9 mouse cellular contexts compared by ENCODE assay signal in genomic region chrX:73342941-73343735, GRCm38 (mm10). TPM values are rescaled to one million over a fixed set of nuclear protein-coding genes. Genes with fewer than 3 reads are reported as not detected.
DNase-seq lines count a peak whose midpoint lies in the region; ATAC-seq lines count a peak whose summit lies in the region.
"Had no signal": no experiment of that assay in that cellular context is flagged by ENCODE, and none has a peak within 500 bp of the region (broad histone marks: within the 10 kb centered on the region; RNA-seq: fewer than 3 reads in every experiment).

No protein-coding gene starts in this region.

- DNase-seq in ovary, postnatal 36 days (ENCODE audit: low spot score), result peak; percentile 26
- DNase-seq in ovary, postnatal 10 days (ENCODE audit: low spot score), result no peak
- peak; percentile 69 for DNase-seq in induced T-regulatory cell, adult 2 months (ENCODE audit: low read depth)
- peak; percentile 44 for DNase-seq in splenic B cell, adult 2 months (ENCODE audit: low read depth, low spot score)
- no peak for DNase-seq in left cerebral cortex, postnatal 25 days (ENCODE audit: low spot score in 2 of 2)

- intact Hi-C loops in left cerebral cortex, postnatal 25 days (cut with DNase I), result loop anchor here (5.0 kb wide), 2 partner anchors 116 to 149 kb away; partner anchors contain the start of gene F8a

- H3K4me2 ChIP-seq in forebrain, embryonic 12.5 days, result peak overlapping the region; percentile 60
- peak overlapping the region; percentile 58 for H3K4me2 ChIP-seq in lung, embryonic 16.5 days (ENCODE audit: low read depth, low read length)

- 27% methylated on average over 15 of the region's 15 CpGs for WGBS in forebrain, embryonic 12.5 days
- 23% methylated on average over 13 of the region's 15 CpGs for WGBS in lung, embryonic 16.5 days

- H3K9ac ChIP-seq in forebrain, embryonic 12.5 days, result peak overlapping the region; percentile 68
- H3K9ac ChIP-seq in lung, embryonic 16.5 days (ENCODE audit: low read length), result peak overlapping the region; percentile 78

- no peaks in the 10 kb centered on the region for H3K27me3 ChIP-seq in forebrain, embryonic 12.5 days
- H3K27me3 ChIP-seq in lung, embryonic 16.5 days (ENCODE audit: control insufficient read depth, insufficient read depth, low read depth, low read length), result no peaks in the 10 kb centered on the region
- no peaks in the 10 kb centered on the region for H3K27me3 ChIP-seq in splenic B cell, adult 2 months (ENCODE audit: control insufficient read depth, insufficient read depth, low read length, poor library complexity, severe bottlenecking)

- peak overlapping the region; percentile 57 for H3K4me3 ChIP-seq in forebrain, embryonic 12.5 days (replicated peaks)
- H3K4me3 ChIP-seq in lung, embryonic 16.5 days (ENCODE audit: low read length), result peak overlapping the region; percentile 71

- H3K36me3 ChIP-seq in forebrain, embryonic 12.5 days (replicated peaks), result no peaks in the 10 kb centered on the region
- H3K36me3 ChIP-seq in lung, embryonic 16.5 days (ENCODE audit: control insufficient read depth, insufficient read depth, low read length), result no peaks in the 10 kb centered on the region
- no peaks in the 10 kb centered on the region for H3K36me3 ChIP-seq in splenic B cell, adult 2 months (ENCODE audit: control insufficient read depth, insufficient read depth, low read length, poor library complexity, severe bottlenecking)

- H3K4me1 ChIP-seq in forebrain, embryonic 12.5 days, result peaks cover 6% of the 10 kb centered on the region
- peaks cover 7% of the 10 kb centered on the region; the same call in 1 of the 2 replicates for H3K4me1 ChIP-seq in lung, embryonic 16.5 days (replicated peaks; ENCODE audit: control insufficient read depth, insufficient read depth, low read length)

- ATAC-seq in activated CD4-positive, CD25-positive, alpha-beta regulatory T cell, adult 4 months, result peak; percentile 20
- ATAC-seq in forebrain, embryonic 12.5 days (ENCODE audit: low FRiP score), result peak; percentile 67
- peak; percentile 66 for ATAC-seq in lung, embryonic 16.5 days (ENCODE audit: low read depth)

- H3K9me3 ChIP-seq in forebrain, embryonic 12.5 days, result no peaks in the 10 kb centered on the region
- no peaks in the 10 kb centered on the region for H3K9me3 ChIP-seq in lung, embryonic 16.5 days (ENCODE audit: control insufficient read depth, low read length)

- H3K27ac ChIP-seq in forebrain, embryonic 12.5 days, result 0 out of 2 replicates have a peak overlapping the region, but pooled peaks have one; percentile 56
- peak overlapping the region; percentile 46 for H3K27ac ChIP-seq in lung, embryonic 16.5 days (ENCODE audit: low read length)

RNA-seq across cellular contexts. Expression of gene Zfp275, which starts 0.7 kb away (rescaled TPM):
- polyA plus RNA-seq in activated CD4-positive, CD25-positive, alpha-beta regulatory T cell, adult 4 months (2017; shearing (Covaris generic)), result 10 to 100 TPM; 11.0 to 11.6 TPM
- 20.7 and 22.1 TPM in 2 replicates for polyA plus RNA-seq in forebrain, embryonic 12.5 days (2016; fragmentation: Nextera tagmentation; extraction: Ambion mirVana)
- polyA plus RNA-seq in lung, embryonic 16.5 days (2015; fragmentation: Nextera tagmentation; extraction: Ambion mirVana), result 12.9 and 13.8 TPM in 2 replicates
- 10 to 100 TPM; 16.6 to 19.0 TPM for total RNA-seq in left cerebral cortex, postnatal 25 days (2021)

RNA-seq across cellular contexts. Expression of gene Gm45015, which starts 6.5 kb away (rescaled TPM):
- polyA plus RNA-seq in activated CD4-positive, CD25-positive, alpha-beta regulatory T cell, adult 4 months (2017; shearing (Covaris generic)), result not detected
- polyA plus RNA-seq in forebrain, embryonic 12.5 days (2016; fragmentation: Nextera tagmentation; extraction: Ambion mirVana), result not detected in 2 replicates
- polyA plus RNA-seq in lung, embryonic 16.5 days (2015; fragmentation: Nextera tagmentation; extraction: Ambion mirVana), result not detected in 2 replicates
- not detected for total RNA-seq in left cerebral cortex, postnatal 25 days (2021)
- total RNA-seq: common myeloid progenitor, adult 5-6 weeks had no signal

RNA-seq across cellular contexts. Expression of gene Xlr5a, which starts 50.4 kb away (rescaled TPM):
- not detected for polyA plus RNA-seq in activated CD4-positive, CD25-positive, alpha-beta regulatory T cell, adult 4 months (2017; shearing (Covaris generic))
- polyA plus RNA-seq in forebrain, embryonic 12.5 days (2016; fragmentation: Nextera tagmentation; extraction: Ambion mirVana), result not detected in 2 replicates
- polyA plus RNA-seq in lung, embryonic 16.5 days (2015; fragmentation: Nextera tagmentation; extraction: Ambion mirVana), result 0.24 TPM in 1 of 2 replicates, not detected in the other
- total RNA-seq in left cerebral cortex, postnatal 25 days (2021), result not detected
- total RNA-seq: common myeloid progenitor, adult 5-6 weeks had no signal

RNA-seq across cellular contexts. Expression of gene Xlr5c, which starts 50.4 kb away (rescaled TPM):
- not detected for polyA plus RNA-seq in activated CD4-positive, CD25-positive, alpha-beta regulatory T cell, adult 4 months (2017; shearing (Covaris generic))
- polyA plus RNA-seq in forebrain, embryonic 12.5 days (2016; fragmentation: Nextera tagmentation; extraction: Ambion mirVana), result not detected in 2 replicates
- polyA plus RNA-seq in lung, embryonic 16.5 days (2015; fragmentation: Nextera tagmentation; extraction: Ambion mirVana), result not detected in 2 replicates
- total RNA-seq in left cerebral cortex, postnatal 25 days (2021), result not detected
- total RNA-seq: common myeloid progenitor, adult 5-6 weeks had no signal

RNA-seq across cellular contexts. Expression of gene Gm18336, which starts 55.4 kb away (rescaled TPM):
- polyA plus RNA-seq in activated CD4-positive, CD25-positive, alpha-beta regulatory T cell, adult 4 months (2017; shearing (Covaris generic)), result not detected
- polyA plus RNA-seq in forebrain, embryonic 12.5 days (2016; fragmentation: Nextera tagmentation; extraction: Ambion mirVana), result not detected in 2 replicates
- polyA plus RNA-seq in lung, embryonic 16.5 days (2015; fragmentation: Nextera tagmentation; extraction: Ambion mirVana), result not detected in 2 replicates
- under 1 TPM in 1 of 2 experiments, not detected in 1; 0.23 TPM for total RNA-seq in left cerebral cortex, postnatal 25 days (2021)
- total RNA-seq: common myeloid progenitor, adult 5-6 weeks had no signal

Comparison
In these comparisons a context has a peak if more than half of its experiments do, and no peak if none do; other contexts are left out.
1. DNase-seq: peak in ovary, postnatal 36 days (single experiment), induced T-regulatory cell, adult 2 months (single experiment) and splenic B cell, adult 2 months (single experiment); none in ovary, postnatal 10 days (single experiment) and left cerebral cortex, postnatal 25 days (0 of 2).
2. Peak in every context shown above with its lines, with median percentiles within 50 percentile points of each other: ATAC-seq.